In genomic region chr19:32754188-32755000, GRCm38 (mm10) we compare ENCODE assay signal across 9 mouse cellular contexts. TPM values are rescaled to one million over a fixed set of nuclear protein-coding genes. Genes with fewer than 3 reads are reported as not detected.
DNase-seq lines count a peak whose midpoint lies in the region; ATAC-seq and TF ChIP-seq lines count a peak whose summit lies in the region.
"Had no signal": no experiment of that assay in that cellular context is flagged by ENCODE, and none has a peak within 500 bp of the region (broad histone marks: within the 10 kb centered on the region; RNA-seq: fewer than 3 reads in every experiment).

No protein-coding gene starts in this region.

- peak overlapping the region; percentile 98; the same call in 1 of the 2 replicates for H3K4me2 ChIP-seq in forebrain, embryonic 11.5 days (ENCODE audit: low read depth, low read length, severe bottlenecking)
- H3K4me2 ChIP-seq in forebrain, embryonic 16.5 days (ENCODE audit: low read length) = no peak overlapping the region; the same call in 1 of the 2 replicates
- peak overlapping the region; percentile 95 for H3K4me2 ChIP-seq in CH12.LX (ENCODE audit: insufficient read depth, low read depth, poor library complexity, severe bottlenecking)
- peak overlapping the region; percentile 92 for H3K4me2 ChIP-seq in forebrain, embryonic 12.5 days
- H3K4me2 ChIP-seq in midbrain, embryonic 12.5 days (replicated peaks) = peak overlapping the region; percentile 92

- H3K9ac ChIP-seq in forebrain, embryonic 11.5 days (ENCODE audit: low read length) = no peak overlapping the region; the same call in 1 of the 2 replicates
- H3K9ac ChIP-seq in forebrain, embryonic 16.5 days (replicated peaks; ENCODE audit: low read depth, low read length) = no peak overlapping the region
- peak overlapping the region; percentile 84 for H3K9ac ChIP-seq in CH12.LX (ENCODE audit: insufficient read depth, low read depth)
- H3K9ac ChIP-seq in forebrain, embryonic 12.5 days = no peak overlapping the region
- H3K9ac ChIP-seq in midbrain, embryonic 12.5 days (replicated peaks) = peak overlapping the region; percentile 28; the same call in 1 of the 2 replicates

- peak; percentile 62 for TF ChIP-seq POLR2A in CH12.LX (IDR thresholded peaks at IDR 0.05; ENCODE audit: low read depth, low read length)

- H3K27ac ChIP-seq in forebrain, embryonic 11.5 days (ENCODE audit: low read depth, low read length) = no peak overlapping the region
- no peak overlapping the region for H3K27ac ChIP-seq in forebrain, embryonic 16.5 days (ENCODE audit: low read length)
- peak overlapping the region; percentile 87 for H3K27ac ChIP-seq in CH12.LX (ENCODE audit: insufficient read depth, low read depth)
- no peak overlapping the region for H3K27ac ChIP-seq in forebrain, embryonic 12.5 days
- no peak overlapping the region for H3K27ac ChIP-seq in midbrain, embryonic 12.5 days (replicated peaks)
- H3K27ac ChIP-seq: macrophage had no signal

- peaks cover 18% of the 10 kb centered on the region for H3K79me2 ChIP-seq in CH12.LX (replicated peaks; ENCODE audit: control insufficient read depth, extremely low read depth, insufficient read depth, poor library complexity, severe bottlenecking)

- no peak for TF ChIP-seq CTCF in CH12.LX (conservative IDR thresholded peaks at IDR 0.05 in 1 of 2, IDR thresholded peaks at IDR 0.05 in 1 of 2; ENCODE audit: low read depth in 2 of 2, low read length in 2 of 2)

- TF ChIP-seq RAD21 in CH12.LX (IDR thresholded peaks at IDR 0.05; ENCODE audit: low read depth, low read length) = no peak; the same call in 1 of the 2 replicates

- no peaks in the 10 kb centered on the region for H3K27me3 ChIP-seq in forebrain, embryonic 11.5 days (ENCODE audit: control insufficient read depth, insufficient read depth, low read length)
- H3K27me3 ChIP-seq in forebrain, embryonic 16.5 days (replicated peaks; ENCODE audit: control insufficient read depth, insufficient read depth, low read length) = no peaks in the 10 kb centered on the region
- no peaks in the 10 kb centered on the region for H3K27me3 ChIP-seq in CH12.LX (replicated peaks)
- 0 out of 2 replicates have a peak, but pooled peaks cover 5% of the 10 kb centered on the region for H3K27me3 ChIP-seq in forebrain, embryonic 12.5 days
- peaks cover 12% of the 10 kb centered on the region for H3K27me3 ChIP-seq in midbrain, embryonic 12.5 days

- H3K4me3 ChIP-seq in forebrain, embryonic 11.5 days (ENCODE audit: low read depth, low read length) = no peak overlapping the region
- no peak overlapping the region for H3K4me3 ChIP-seq in forebrain, embryonic 16.5 days (replicated peaks; ENCODE audit: low read length)
- H3K4me3 ChIP-seq in CH12.LX (replicated peaks in 1 of 3; ENCODE audit: low read depth in 2 of 3, low read length in 2 of 3, poor library complexity in 1 of 3) = peak overlapping the region; percentile 62 to 75 (median 66)
- H3K4me3 ChIP-seq in forebrain, embryonic 12.5 days (replicated peaks) = no peak overlapping the region
- H3K4me3 ChIP-seq in midbrain, embryonic 12.5 days = no peak overlapping the region

- peak; percentile 74 for TF ChIP-seq EP300 in CH12.LX (IDR thresholded peaks at IDR 0.05; ENCODE audit: low read length)

- no peak for ATAC-seq in forebrain, embryonic 11.5 days (replicated peaks; ENCODE audit: low FRiP score)
- no peak for ATAC-seq in forebrain, embryonic 16.5 days
- ATAC-seq in forebrain, embryonic 12.5 days (ENCODE audit: low FRiP score) = no peak
- ATAC-seq in midbrain, embryonic 12.5 days (ENCODE audit: low FRiP score, low read depth) = no peak

- WGBS in forebrain, embryonic 11.5 days = 12% methylated on average over 15 of the region's 15 CpGs
- 24% methylated on average over 15 of the region's 15 CpGs for WGBS in forebrain, embryonic 16.5 days
- WGBS in forebrain, embryonic 12.5 days = 11% methylated on average over 15 of the region's 15 CpGs
- 15% methylated on average over 15 of the region's 15 CpGs for WGBS in midbrain, embryonic 12.5 days

- in situ Hi-C loops in CH12.LX (cut with MboI; ENCODE audit: low pct_ligation_motif_present, low pct_unique_long_range_greater_than_20kb, low sequenced_read_pairs) = loop anchor here (25.0 kb wide), 1 partner anchor 358 kb away; no protein-coding TSS in a partner anchor

- no peaks in the 10 kb centered on the region for H3K4me1 ChIP-seq in forebrain, embryonic 11.5 days (replicated peaks; ENCODE audit: control insufficient read depth, insufficient read depth, low read length)
- H3K4me1 ChIP-seq in forebrain, embryonic 16.5 days (replicated peaks; ENCODE audit: control insufficient read depth, insufficient read depth, low read length) = peaks cover 8% of the 10 kb centered on the region
- peaks cover 0 to 17% of the 10 kb centered on the region in 2 experiments; a peak in 2 of 4 replicates for H3K4me1 ChIP-seq in CH12.LX (ENCODE audit: control insufficient read depth in 1 of 2, insufficient read depth in 2 of 2)
- peaks cover 21% of the 10 kb centered on the region for H3K4me1 ChIP-seq in forebrain, embryonic 12.5 days
- H3K4me1 ChIP-seq in midbrain, embryonic 12.5 days = peaks cover 16% of the 10 kb centered on the region

- dilution Hi-C loops in CH12.LX (cut with MboI; ENCODE audit: extremely low pct_ligation_motif_present, extremely low pct_unique_long_range_greater_than_20kb, low sequenced_read_pairs) = no loop called here

- H3K9me3 ChIP-seq in forebrain, embryonic 11.5 days (ENCODE audit: control insufficient read depth, low read length) = no peaks in the 10 kb centered on the region
- H3K9me3 ChIP-seq in forebrain, embryonic 16.5 days (ENCODE audit: control insufficient read depth, low read length) = no peaks in the 10 kb centered on the region
- H3K9me3 ChIP-seq in CH12.LX (replicated peaks; ENCODE audit: low read length) = no peaks in the 10 kb centered on the region
- no peaks in the 10 kb centered on the region for H3K9me3 ChIP-seq in forebrain, embryonic 12.5 days
- H3K9me3 ChIP-seq in midbrain, embryonic 12.5 days = no peaks in the 10 kb centered on the region

- H3K36me3 ChIP-seq in forebrain, embryonic 11.5 days (ENCODE audit: control insufficient read depth, insufficient read depth, low read length) = no peaks in the 10 kb centered on the region
- H3K36me3 ChIP-seq in forebrain, embryonic 16.5 days (ENCODE audit: control insufficient read depth, insufficient read depth) = no peaks in the 10 kb centered on the region
- no peaks in the 10 kb centered on the region for H3K36me3 ChIP-seq in CH12.LX (replicated peaks in 1 of 2; ENCODE audit: control insufficient read depth in 1 of 2, insufficient read depth in 1 of 2, low read length in 1 of 2)
- no peaks in the 10 kb centered on the region for H3K36me3 ChIP-seq in forebrain, embryonic 12.5 days (replicated peaks)
- no peaks in the 10 kb centered on the region for H3K36me3 ChIP-seq in midbrain, embryonic 12.5 days

- DNase-seq in forebrain, embryonic 11.5 days (ENCODE audit: low spot score) = peak; percentile 53
- peak; percentile 92 for DNase-seq in CH12.LX (ENCODE audit: extremely low read depth)
- DNase-seq in thymus, postnatal 25 days = peak; percentile 69
- no peak for DNase-seq in layer of hippocampus, adult 18-20 months (ENCODE audit: low spot score in 2 of 2)
- DNase-seq in right cerebral cortex, adult 18-20 months = no peak

TF ChIP-seq in CH12.LX, 34 proteins besides CTCF, POLR2A, EP300 and RAD21 (continues in another document):
- peak; percentile 92 for TF ChIP-seq ETS1 (conservative IDR thresholded peaks at IDR 0.05; ENCODE audit: low read depth, low read length)
- TF ChIP-seq MXI1 (IDR thresholded peaks at IDR 0.05; ENCODE audit: low read depth, low read length) = peak; percentile 97
- 0 out of 2 replicates have a peak, but pooled peaks have one; percentile 41 for TF ChIP-seq POLR2AphosphoS2 (IDR thresholded peaks at IDR 0.05; ENCODE audit: low read depth, low read length)
- peak; percentile 67; the same call in 1 of the 2 replicates for TF ChIP-seq MAZ (IDR thresholded peaks at IDR 0.05; ENCODE audit: low read depth, low read length)
- TF ChIP-seq CHD1 (IDR thresholded peaks at IDR 0.05; ENCODE audit: low read depth, low read length) = peak; percentile 82; the same call in 1 of the 2 replicates
- 0 out of 2 replicates have a peak, but pooled peaks have one; percentile 52 for TF ChIP-seq RCOR1 (conservative IDR thresholded peaks at IDR 0.05; ENCODE audit: low read depth, low read length)
- peak; percentile 62; the same call in 1 of the 2 replicates for TF ChIP-seq CHD2 (IDR thresholded peaks at IDR 0.05; ENCODE audit: low read length)
- TF ChIP-seq MAFK (IDR thresholded peaks at IDR 0.05; ENCODE audit: insufficient replicate concordance, low read length) = 0 out of 2 replicates have a peak, but pooled peaks have one; percentile 10
- peak; percentile 74; the same call in 1 of the 2 replicates for TF ChIP-seq MEF2A (IDR thresholded peaks at IDR 0.05; ENCODE audit: borderline replicate concordance, low read depth, low read length)
- TF ChIP-seq NELFE (IDR thresholded peaks at IDR 0.05; ENCODE audit: low read depth, low read length) = no peak
- TF ChIP-seq HCFC1 (IDR thresholded peaks at IDR 0.05; ENCODE audit: low read depth, low read length) = no peak
- TF ChIP-seq ZMIZ1 (IDR thresholded peaks at IDR 0.05; ENCODE audit: low read depth, low read length) = peak; percentile 63
- no peak for TF ChIP-seq USF1 (IDR thresholded peaks at IDR 0.05; ENCODE audit: low read depth, low read length)
- no peak for TF ChIP-seq NRF1 (IDR thresholded peaks at IDR 0.05; ENCODE audit: low read depth, low read length)

RNA-seq across cellular contexts. Expression of gene Pten, which starts 2.9 kb away (rescaled TPM):
- polyA plus RNA-seq in forebrain, embryonic 11.5 days (2014; fragmentation: Nextera tagmentation; extraction: Ambion mirVana) = 10.1 and 11.0 TPM in 2 replicates
- 11.5 and 13.4 TPM in 2 replicates for polyA plus RNA-seq in forebrain, embryonic 16.5 days (2015; fragmentation: Nextera tagmentation; extraction: Ambion mirVana)
- 24.1 and 28.9 TPM in 2 replicates for total RNA-seq in CH12.LX (2012; rRNA removed)
- 41.5 and 47.5 TPM in 2 replicates for total RNA-seq in CH12.LX (2014; rRNA removed)
- 30.7 and 36.8 TPM in 2 replicates for polyA plus RNA-seq in CH12.LX (2012; ENCODE audit: insufficient read length, low read depth)
- polyA plus RNA-seq in forebrain, embryonic 12.5 days (2016; fragmentation: Nextera tagmentation; extraction: Ambion mirVana) = 14.0 and 14.3 TPM in 2 replicates
- 13.7 and 17.0 TPM in 2 replicates for polyA plus RNA-seq in midbrain, embryonic 12.5 days (2016; fragmentation: Nextera tagmentation; extraction: Ambion mirVana)
- total RNA-seq in layer of hippocampus, adult 18-20 months (2021) = 100 to 1,000 TPM; 110 to 112 TPM

RNA-seq across cellular contexts. Expression of gene Atad1, which starts 14.8 kb away (rescaled TPM):
- 94.7 and 98.4 TPM in 2 replicates for polyA plus RNA-seq in forebrain, embryonic 11.5 days (2014; fragmentation: Nextera tagmentation; extraction: Ambion mirVana)
- 123 and 129 TPM in 2 replicates for polyA plus RNA-seq in forebrain, embryonic 16.5 days (2015; fragmentation: Nextera tagmentation; extraction: Ambion mirVana)
- total RNA-seq in CH12.LX (2012; rRNA removed) (78.5 TPM in 2 replicates), CH12.LX (2014; rRNA removed) (252 and 268 TPM in 2 replicates)
- 78.9 and 103 TPM in 2 replicates for polyA plus RNA-seq in CH12.LX (2012; ENCODE audit: insufficient read length, low read depth)
- 98.4 and 98.9 TPM in 2 replicates for polyA plus RNA-seq in forebrain, embryonic 12.5 days (2016; fragmentation: Nextera tagmentation; extraction: Ambion mirVana)
- 99.3 and 102 TPM in 2 replicates for polyA plus RNA-seq in midbrain, embryonic 12.5 days (2016; fragmentation: Nextera tagmentation; extraction: Ambion mirVana)
- total RNA-seq in layer of hippocampus, adult 18-20 months (2021) = 100 to 1,000 TPM in 1 of 2 experiments, 10 to 100 TPM in 1; 86.5 to 103 TPM

Comparison
In these comparisons a context has a peak if more than half of its experiments do, and no peak if none do; other contexts are left out.
1. DNase-seq: peak in forebrain, embryonic 11.5 days (single experiment), CH12.LX (single experiment) and thymus, postnatal 25 days (single experiment); none in layer of hippocampus, adult 18-20 months (0 of 2) and right cerebral cortex, adult 18-20 months (single experiment).
2. H3K4me3 ChIP-seq: peak in CH12.LX (3 of 3); none in forebrain, embryonic 11.5 days (single experiment), forebrain, embryonic 16.5 days (single experiment), forebrain, embryonic 12.5 days (single experiment) and midbrain, embryonic 12.5 days (single experiment).
3. H3K9ac ChIP-seq: peak in CH12.LX (single experiment) and midbrain, embryonic 12.5 days (single experiment); none in forebrain, embryonic 11.5 days (single experiment), forebrain, embryonic 16.5 days (single experiment) and forebrain, embryonic 12.5 days (single experiment).